25 mouse cellular contexts compared by ENCODE assay signal in the genomic region with DNA sequence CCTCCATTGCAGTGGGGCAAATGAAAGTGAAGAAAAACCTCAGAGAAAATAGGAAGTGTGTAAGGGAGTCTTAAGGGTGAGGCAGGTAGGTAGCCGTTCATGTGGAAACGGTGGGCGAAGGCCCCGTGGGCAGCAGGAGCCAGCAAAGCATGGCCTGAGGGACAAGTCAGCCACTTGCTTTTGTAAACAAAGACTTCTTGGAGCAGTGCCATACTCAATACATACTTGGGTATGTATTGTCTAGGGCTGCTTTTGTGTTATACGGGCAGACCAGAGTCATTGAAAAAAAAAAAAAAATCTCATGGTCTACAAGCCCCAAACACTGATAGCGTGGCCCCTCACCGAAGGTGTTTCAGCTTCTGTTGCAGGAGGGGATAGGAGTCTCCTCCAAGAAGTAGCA.
DNase-seq lines count a peak whose midpoint lies in the region; ATAC-seq and TF ChIP-seq lines count a peak whose summit lies in the region.
"Had no signal": no experiment of that assay in that cellular context is flagged by ENCODE, and none has a peak within 500 bp of the region (broad histone marks: within the 10 kb centered on the region; RNA-seq: fewer than 3 reads in every experiment).

No protein-coding gene starts in this region.

- H3K4me1 ChIP-seq in kidney, postnatal 0 days (replicated peaks; ENCODE audit: insufficient read depth, low read length): peaks cover 48% of the 10 kb centered on the region
- peaks cover 60% of the 10 kb centered on the region for H3K4me1 ChIP-seq in lung, embryonic 16.5 days (replicated peaks; ENCODE audit: control insufficient read depth, insufficient read depth, low read length)
- peaks cover 27% of the 10 kb centered on the region for H3K4me1 ChIP-seq in lung, adult 2 months (ENCODE audit: control insufficient read depth, insufficient read depth, low read length)
- peaks cover 78% of the 10 kb centered on the region for H3K4me1 ChIP-seq in embryonic facial prominence, embryonic 15.5 days

- ATAC-seq in kidney, postnatal 0 days (replicated peaks; ENCODE audit: low FRiP score, low read depth): no peak
- ATAC-seq in lung, embryonic 16.5 days (ENCODE audit: low read depth): peak; percentile 40
- ATAC-seq in embryonic facial prominence, embryonic 15.5 days (ENCODE audit: insufficient number of reproducible peaks, low FRiP score, low TSS enrichment, low read depth): no peak
- ATAC-seq: CD4-positive, CD25-positive, alpha-beta regulatory T cell, adult 4 months; forebrain, embryonic 14.5 days; liver, embryonic 12.5 days; liver, postnatal 0 days; midbrain, embryonic 16.5 days had no signal

- H3K27ac ChIP-seq in kidney, postnatal 0 days: 0 out of 2 replicates have a peak overlapping the region, but pooled peaks have one; percentile 36
- peak overlapping the region; percentile 72 for H3K27ac ChIP-seq in lung, embryonic 16.5 days (ENCODE audit: low read length)
- peak overlapping the region; percentile 41; the same call in 1 of the 2 replicates for H3K27ac ChIP-seq in embryonic facial prominence, embryonic 15.5 days (replicated peaks)
- H3K27ac ChIP-seq: heart, embryonic 10.5 days; heart, embryonic 15.5 days; hindbrain, embryonic 12.5 days; liver, embryonic 12.5 days had no signal

- H3K27me3 ChIP-seq in kidney, postnatal 0 days (ENCODE audit: insufficient read depth, low read length): no peaks in the 10 kb centered on the region
- no peaks in the 10 kb centered on the region for H3K27me3 ChIP-seq in lung, embryonic 16.5 days (ENCODE audit: control insufficient read depth, insufficient read depth, low read depth, low read length)
- no peaks in the 10 kb centered on the region for H3K27me3 ChIP-seq in embryonic facial prominence, embryonic 15.5 days
- H3K27me3 ChIP-seq: heart, embryonic 15.5 days; hindbrain, embryonic 12.5 days; liver, embryonic 12.5 days had no signal

- no peak for TF ChIP-seq POLR2A in lung, adult 2 months (IDR thresholded peaks at IDR 0.05; ENCODE audit: borderline replicate concordance, extremely low read depth, low read depth, low read length)

- no peak overlapping the region for H3K4me3 ChIP-seq in kidney, postnatal 0 days (replicated peaks; ENCODE audit: low read depth, low read length)
- no peak overlapping the region for H3K4me3 ChIP-seq in lung, embryonic 16.5 days (ENCODE audit: low read length)
- no peak overlapping the region for H3K4me3 ChIP-seq in lung, adult 2 months (replicated peaks; ENCODE audit: extremely low read depth, low read depth, low read length)
- H3K4me3 ChIP-seq in embryonic facial prominence, embryonic 15.5 days (replicated peaks): no peak overlapping the region
- H3K4me3 ChIP-seq: heart, embryonic 10.5 days; heart, embryonic 15.5 days; hindbrain, embryonic 12.5 days; liver, embryonic 12.5 days had no signal

- 46% methylated on average over 7 of the region's 7 CpGs for WGBS in kidney, postnatal 0 days
- 22% methylated on average over 7 of the region's 7 CpGs for WGBS in lung, embryonic 16.5 days
- WGBS in lung, adult 2 months: 21% methylated on average over 7 of the region's 7 CpGs
- WGBS in embryonic facial prominence, embryonic 15.5 days: 38% methylated on average over 7 of the region's 7 CpGs

- TF ChIP-seq CTCF in kidney, postnatal 0 days (IDR thresholded peaks at IDR 0.05; ENCODE audit: low read depth): no peak
- TF ChIP-seq CTCF in lung, adult 2 months (IDR thresholded peaks at IDR 0.05; ENCODE audit: insufficient read depth, low read length): no peak

- no peak overlapping the region for H3K9ac ChIP-seq in kidney, postnatal 0 days (ENCODE audit: low read depth, low read length)
- H3K9ac ChIP-seq in lung, embryonic 16.5 days (ENCODE audit: low read length): no peak overlapping the region
- H3K9ac ChIP-seq in embryonic facial prominence, embryonic 15.5 days: no peak overlapping the region
- H3K9ac ChIP-seq: heart, embryonic 15.5 days; hindbrain, embryonic 12.5 days; liver, embryonic 12.5 days; liver, postnatal 0 days had no signal

- H3K9me3 ChIP-seq in kidney, postnatal 0 days (replicated peaks; ENCODE audit: low read length): no peaks in the 10 kb centered on the region
- H3K9me3 ChIP-seq in lung, embryonic 16.5 days (ENCODE audit: control insufficient read depth, low read length): no peaks in the 10 kb centered on the region
- H3K9me3 ChIP-seq in embryonic facial prominence, embryonic 15.5 days (replicated peaks): no peaks in the 10 kb centered on the region
- H3K9me3 ChIP-seq: heart, embryonic 10.5 days; heart, embryonic 15.5 days; hindbrain, embryonic 12.5 days; liver, embryonic 12.5 days had no signal

- no peak overlapping the region for H3K4me2 ChIP-seq in kidney, postnatal 0 days (ENCODE audit: low read length)
- H3K4me2 ChIP-seq in lung, embryonic 16.5 days (ENCODE audit: low read depth, low read length): 0 out of 2 replicates have a peak overlapping the region, but pooled peaks have one; percentile 12
- H3K4me2 ChIP-seq in embryonic facial prominence, embryonic 15.5 days (replicated peaks): peak overlapping the region; percentile 24; the same call in 1 of the 2 replicates
- H3K4me2 ChIP-seq: heart, embryonic 15.5 days; hindbrain, embryonic 12.5 days; liver, embryonic 12.5 days; midbrain, embryonic 11.5 days had no signal

- no peaks in the 10 kb centered on the region for H3K36me3 ChIP-seq in kidney, postnatal 0 days (ENCODE audit: insufficient read depth, low read length)
- H3K36me3 ChIP-seq in lung, embryonic 16.5 days (ENCODE audit: control insufficient read depth, insufficient read depth, low read length): no peaks in the 10 kb centered on the region
- no peaks in the 10 kb centered on the region; the same call in 1 of the 2 replicates for H3K36me3 ChIP-seq in embryonic facial prominence, embryonic 15.5 days
- H3K36me3 ChIP-seq: heart, embryonic 10.5 days; heart, embryonic 15.5 days; hindbrain, embryonic 12.5 days; liver, embryonic 12.5 days had no signal

- no peak for DNase-seq in kidney, postnatal 0 days (ENCODE audit: low spot score)
- DNase-seq in kidney, postnatal 36 days: no peak
- DNase-seq in lung, adult 2 months: no peak
- DNase-seq in cerebellum, adult 8-10 months: no peak
- no peak for DNase-seq in left cerebral cortex, adult 9 months (ENCODE audit: low spot score in 2 of 2)
- DNase-seq: adrenal gland, postnatal 14 days; cerebellum, adult 11 months; gastrocnemius, postnatal 25 days; heart, adult 11 months; kidney, adult 11 months; kidney, postnatal 25 days; layer of hippocampus, postnatal 36 days; liver, postnatal 0 days; right cerebral cortex, postnatal 4 days; thymus, postnatal 4 days had no signal
